In genomic region chr5:105414341-105415120, GRCm38 (mm10) we compare ENCODE assay signal across 8 mouse cellular contexts. TPM values are rescaled to one million over a fixed set of nuclear protein-coding genes. Genes with fewer than 3 reads are reported as not detected.
A peak's percentile ranks its signal among the peaks of the same experiment; 100 is the strongest.
DNase-seq lines count a peak whose midpoint lies in the region; ATAC-seq and TF ChIP-seq lines count a peak whose summit lies in the region.

No protein-coding gene starts in this region.

- H3K4me3 ChIP-seq in heart, adult 2 months, result peak overlapping the region; percentile 94
- H3K4me3 ChIP-seq in E14TG2a.4 (replicated peaks; ENCODE audit: low read length), result peak overlapping the region; percentile 85
- H3K4me3 ChIP-seq in forebrain, embryonic 14.5 days (ENCODE audit: low read depth, low read length), result peak overlapping the region; percentile 93
- peak overlapping the region; percentile 88 for H3K4me3 ChIP-seq in liver, embryonic 15.5 days (replicated peaks)

- peak overlapping the region; percentile 90 for H3K4me2 ChIP-seq in forebrain, embryonic 14.5 days (ENCODE audit: low read length)
- peak overlapping the region; percentile 99 for H3K4me2 ChIP-seq in liver, embryonic 15.5 days

- no peak for DNase-seq in heart, adult 2 months
- DNase-seq in heart, adult 9 months (ENCODE audit: low spot score in 2 of 2), result no peak
- no peak for DNase-seq in forebrain, embryonic 14.5 days (ENCODE audit: low spot score)
- DNase-seq in ovary, postnatal 36 days (ENCODE audit: low spot score), result no peak
- DNase-seq in spleen, adult 12 weeks (ENCODE audit: low spot score), result no peak
- DNase-seq in layer of hippocampus, adult 8-10 months (ENCODE audit: low spot score in 2 of 2), result no peak

- no peak overlapping the region for H3K9ac ChIP-seq in heart, adult 2 months (ENCODE audit: low read depth, low read length)
- peak overlapping the region; percentile 98; the same call in 1 of the 2 replicates for H3K9ac ChIP-seq in forebrain, embryonic 14.5 days (ENCODE audit: low read length)
- peak overlapping the region; percentile 95 for H3K9ac ChIP-seq in liver, embryonic 15.5 days

- intact Hi-C loops in heart, adult 2 months (cut with DNase I), result no loop called here

- H3K27me3 ChIP-seq in heart, adult 2 months (ENCODE audit: control insufficient read depth, insufficient read depth, low read length), result no peaks in the 10 kb centered on the region
- H3K27me3 ChIP-seq in E14TG2a.4 (ENCODE audit: insufficient read depth, low read length), result peaks cover 18% of the 10 kb centered on the region
- no peaks in the 10 kb centered on the region for H3K27me3 ChIP-seq in forebrain, embryonic 14.5 days (replicated peaks; ENCODE audit: control insufficient read depth, insufficient read depth, low read length)
- no peaks in the 10 kb centered on the region for H3K27me3 ChIP-seq in liver, embryonic 15.5 days

- H3K79me2 ChIP-seq in heart, adult 2 months (replicated peaks; ENCODE audit: control insufficient read depth, insufficient read depth, low read length), result no peaks in the 10 kb centered on the region

- ATAC-seq in forebrain, embryonic 14.5 days, result no peak
- no peak for ATAC-seq in liver, embryonic 15.5 days (ENCODE audit: insufficient read depth)

- peaks cover 29% of the 10 kb centered on the region for H3K9me3 ChIP-seq in E14TG2a.4 (ENCODE audit: low read length)
- H3K9me3 ChIP-seq in forebrain, embryonic 14.5 days (replicated peaks; ENCODE audit: control insufficient read depth, low read length), result 0 out of 2 replicates have a peak, but pooled peaks cover 2% of the 10 kb centered on the region
- H3K9me3 ChIP-seq in liver, embryonic 15.5 days (replicated peaks), result no peaks in the 10 kb centered on the region

- no peaks in the 10 kb centered on the region for H3K36me3 ChIP-seq in heart, adult 2 months (ENCODE audit: control insufficient read depth, insufficient read depth, low read length)
- H3K36me3 ChIP-seq in E14TG2a.4 (ENCODE audit: insufficient read depth, low read length), result peaks cover 9% of the 10 kb centered on the region; the same call in 1 of the 2 replicates
- no peaks in the 10 kb centered on the region for H3K36me3 ChIP-seq in forebrain, embryonic 14.5 days (ENCODE audit: control insufficient read depth, insufficient read depth, low read length)
- no peaks in the 10 kb centered on the region for H3K36me3 ChIP-seq in liver, embryonic 15.5 days (replicated peaks)

- TF ChIP-seq POLR2A in heart, adult 2 months (IDR thresholded peaks at IDR 0.05; ENCODE audit: insufficient read depth, low read depth, low read length), result no peak

- no peaks in the 10 kb centered on the region for H3K4me1 ChIP-seq in heart, adult 2 months (ENCODE audit: control insufficient read depth, insufficient read depth, low read length)
- H3K4me1 ChIP-seq in E14TG2a.4 (replicated peaks; ENCODE audit: low read depth, low read length), result peaks cover 10% of the 10 kb centered on the region
- peaks cover 3% of the 10 kb centered on the region; the same call in 1 of the 2 replicates for H3K4me1 ChIP-seq in forebrain, embryonic 14.5 days (ENCODE audit: control insufficient read depth, insufficient read depth, low read length)
- peaks cover 66% of the 10 kb centered on the region for H3K4me1 ChIP-seq in liver, embryonic 15.5 days (replicated peaks)

- no peak for TF ChIP-seq EP300 in heart, adult 2 months (IDR thresholded peaks at IDR 0.05; ENCODE audit: insufficient read depth, low read depth, low read length)

- WGBS in heart, adult 2 months, result 85% methylated on average over 12 of the region's 12 CpGs
- WGBS in forebrain, embryonic 14.5 days, result 75% methylated on average over 12 of the region's 12 CpGs
- WGBS in liver, embryonic 15.5 days (ENCODE audit: insufficient replicate concordance), result 75% methylated on average over 12 of the region's 12 CpGs

- no peak for TF ChIP-seq CTCF in heart, adult 2 months (IDR thresholded peaks at IDR 0.05)
- TF ChIP-seq CTCF in E14TG2a.4 (conservative IDR thresholded peaks at IDR 0.05; ENCODE audit: low read length), result no peak

- peak overlapping the region; percentile 92 for H3K27ac ChIP-seq in heart, adult 2 months
- no peak overlapping the region for H3K27ac ChIP-seq in forebrain, embryonic 14.5 days (ENCODE audit: low read depth, low read length)
- H3K27ac ChIP-seq in liver, embryonic 15.5 days (replicated peaks), result peak overlapping the region; percentile 91

RNA-seq across cellular contexts. Expression of gene Lrrc8b, which starts 1.0 kb away (rescaled TPM):
- total RNA-seq in heart, adult 2 months (2021), result 1 to 10 TPM; 4.4 to 5.0 TPM
- 2.9 and 4.3 TPM in 2 replicates for polyA plus RNA-seq in heart, adult 2 months (2012; rRNA removed)
- 14.7 and 19.6 TPM in 2 replicates for polyA plus RNA-seq in forebrain, embryonic 14.5 days (2014; fragmentation: Nextera tagmentation; extraction: Ambion mirVana)
- 2.6 and 2.8 TPM in 2 replicates for polyA plus RNA-seq in liver, embryonic 15.5 days (2015; fragmentation: Nextera tagmentation; extraction: Ambion mirVana)
- 10 to 100 TPM; 57.6 to 59.7 (median 59.3) TPM for total RNA-seq in layer of hippocampus, adult 8-10 months (2022)
